Mouse (Mus musculus) spleen, adult 2 months (tissue): Measurements from ENCODE around the gene Ptprm. TPM values are rescaled to one million over a fixed set of nuclear protein-coding genes. Genes with fewer than 3 reads are reported as not detected.

ENCODE experiments used
- DNase-seq, 2 experiments: peaks; one replicate each; pipeline versions ENCODE4 v3.0.0 to v3.0.0-alpha.2; 2012 to 2021; ENCODE audit warnings: low spot score in 2 of 2, low read depth in 1 of 2
- H3K27ac ChIP-seq: fragments of 200-500 bp; 2 replicates; pipeline ENCODE4 v1.5.1; 2012; ENCODE audit warnings: low read length, inconsistent platforms; ENCODE audit not compliant: insufficient read depth
- H3K27me3 ChIP-seq: fragments of 200-500 bp; 2 replicates; pipeline ENCODE4 v1.6.1; 2012; ENCODE audit warnings: mild to moderate bottlenecking, moderate library complexity, low read length, inconsistent platforms; ENCODE audit not compliant: control insufficient read depth, insufficient read depth
- H3K36me3 ChIP-seq: fragments of 200-500 bp; 2 replicates; pipeline ENCODE4 v1.6.1; 2012; ENCODE audit warnings: mild to moderate bottlenecking, low read length, inconsistent platforms; ENCODE audit not compliant: control insufficient read depth, insufficient read depth
- H3K4me1 ChIP-seq: fragments of 200-500 bp; 2 replicates; pipeline ENCODE4 v1.6.1; 2011; ENCODE audit warnings: inconsistent platforms; ENCODE audit not compliant: control insufficient read depth, insufficient read depth, insufficient read length
- H3K4me3 ChIP-seq: fragments of 200-500 bp; 2 replicates; pipeline ENCODE4 v1.5.1; 2011; ENCODE audit warnings: mild to moderate bottlenecking, inconsistent platforms; ENCODE audit not compliant: insufficient read depth, insufficient read length; ENCODE audit errors: extremely low read depth
- CTCF ChIP-seq: fragments of 200-500 bp; IDR thresholded peaks from 2 replicates; pipeline ENCODE4 v1.5.1; 2011; ENCODE audit warnings: mild to moderate bottlenecking, inconsistent platforms; ENCODE audit not compliant: insufficient read depth, insufficient read length, insufficient replicate concordance; ENCODE audit errors: extremely low read depth
- POLR2A ChIP-seq: fragments of 200-500 bp; IDR thresholded peaks from 2 replicates; pipeline ENCODE4 v1.6.1; 2011; ENCODE audit warnings: low read depth, low read length, inconsistent platforms
- WGBS: fragments of 180-500 bp; shearing (Covaris S2); methylation state at CpG from one replicate; pipeline ENCODE4 v1.1.7; 2018; 5-methylcytosine and 5-hydroxymethylcytosine counted together
- polyA plus RNA-seq: library from polyadenylated mRNA; depleted of rRNA; stranded (reverse); fragments of >200 nt; gene quantifications from 2 replicates; pipeline ENCODE4 v1.2.3, GENCODE M21; 2012

The Ptprm gene
- polyA plus RNA-seq, 1 experiment = 5.0 TPM

DNA sequence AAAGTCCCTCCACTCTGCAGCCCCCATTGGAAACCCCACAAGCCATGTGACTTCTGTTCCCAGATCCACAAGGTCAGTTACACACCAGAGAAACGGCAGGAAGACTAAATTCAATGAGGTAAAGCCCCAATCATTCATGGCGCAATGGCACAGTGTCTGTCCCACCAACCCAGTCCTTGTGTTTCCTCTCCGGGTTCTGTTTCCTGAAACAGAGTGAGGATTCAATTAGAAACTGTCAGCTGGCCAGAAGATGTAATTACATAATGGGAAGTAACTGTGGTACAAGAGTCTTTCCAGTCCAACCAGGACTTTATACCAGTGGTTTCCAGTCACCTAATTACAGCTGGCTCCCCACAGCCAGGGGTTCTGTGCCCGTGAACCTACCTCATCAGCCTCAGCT is 24.8 kb downstream of the Ptprm start:
- no peaks in the 10 kb centered on the region for H3K36me3 ChIP-seq
- no peak overlapping the region for H3K27ac ChIP-seq
- no peak overlapping the region for H3K4me3 ChIP-seq
- no peak for DNase-seq
- WGBS = 21% methylated on average over 4 of the region's 4 CpGs
- no peaks in the 10 kb centered on the region for H3K4me1 ChIP-seq
- TF ChIP-seq POLR2A (no peak), CTCF (no peak)
- no peaks in the 10 kb centered on the region for H3K27me3 ChIP-seq

DNA sequence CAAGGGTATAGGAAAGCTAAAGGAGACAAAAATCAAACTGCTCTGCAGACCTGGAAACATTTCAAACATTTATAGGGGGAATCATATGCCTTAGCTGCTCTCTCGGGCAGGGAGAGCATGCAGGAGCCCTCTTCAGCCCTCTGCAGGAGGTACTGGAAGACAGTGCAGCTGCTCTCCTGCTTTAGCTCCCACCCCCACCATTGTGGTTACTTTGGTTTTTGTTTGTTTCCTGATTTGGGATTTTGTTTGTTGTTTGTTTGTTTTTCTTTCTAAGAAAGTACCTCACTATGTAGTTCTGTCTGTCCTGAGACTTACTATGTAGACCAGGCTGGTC is 29.8 kb downstream of the Ptprm start:
- TF ChIP-seq POLR2A (no peak), CTCF (no peak)
- H3K4me1 ChIP-seq = no peaks in the 10 kb centered on the region
- no peak for DNase-seq
- no peaks in the 10 kb centered on the region for H3K27me3 ChIP-seq
- no peak overlapping the region for H3K27ac ChIP-seq
- H3K4me3 ChIP-seq = no peak overlapping the region
- WGBS = 76% methylated on average over 1 of the region's 1 CpGs
- no peaks in the 10 kb centered on the region for H3K36me3 ChIP-seq

DNA sequence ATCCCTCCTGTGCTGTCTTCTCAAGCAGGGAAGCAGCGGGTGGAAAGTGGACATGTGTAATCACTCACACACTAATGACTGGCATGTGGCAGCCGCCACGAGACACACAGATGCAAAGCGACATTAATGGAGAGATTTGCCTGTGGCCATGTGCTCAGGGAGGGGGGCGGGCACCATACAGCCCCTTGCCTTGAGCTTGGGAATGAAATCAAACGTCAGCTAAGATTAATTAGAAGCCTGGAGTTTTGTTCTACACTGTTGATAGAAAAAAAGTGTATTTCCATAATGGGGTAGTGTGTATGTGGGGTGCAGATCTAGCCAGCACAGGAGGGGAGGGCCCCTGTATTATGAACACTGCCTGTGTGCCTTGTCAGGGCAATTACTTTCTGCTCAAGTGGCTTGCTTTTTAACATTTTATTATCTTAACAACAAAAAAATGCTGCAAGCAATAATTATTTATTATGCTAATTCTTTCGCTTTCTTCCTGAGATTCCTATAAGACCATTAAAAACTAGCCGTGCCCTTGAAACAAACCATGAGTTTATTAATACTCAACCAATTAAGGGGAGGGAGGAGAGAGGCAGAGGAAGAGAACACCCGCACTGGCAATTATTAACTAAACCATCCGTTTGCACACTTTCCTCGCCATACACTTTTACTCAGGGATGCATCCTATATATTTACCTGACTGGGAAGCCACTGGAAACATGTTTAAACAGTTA is 30.3 kb downstream of the Ptprm start:
- H3K27ac ChIP-seq = no peak overlapping the region
- DNase-seq = no peak
- no peaks in the 10 kb centered on the region for H3K27me3 ChIP-seq
- TF ChIP-seq POLR2A (no peak), CTCF (no peak)
- no peaks in the 10 kb centered on the region for H3K36me3 ChIP-seq
- 93% methylated on average over 11 of the region's 11 CpGs for WGBS
- H3K4me3 ChIP-seq = no peak overlapping the region
- no peaks in the 10 kb centered on the region for H3K4me1 ChIP-seq

DNA sequence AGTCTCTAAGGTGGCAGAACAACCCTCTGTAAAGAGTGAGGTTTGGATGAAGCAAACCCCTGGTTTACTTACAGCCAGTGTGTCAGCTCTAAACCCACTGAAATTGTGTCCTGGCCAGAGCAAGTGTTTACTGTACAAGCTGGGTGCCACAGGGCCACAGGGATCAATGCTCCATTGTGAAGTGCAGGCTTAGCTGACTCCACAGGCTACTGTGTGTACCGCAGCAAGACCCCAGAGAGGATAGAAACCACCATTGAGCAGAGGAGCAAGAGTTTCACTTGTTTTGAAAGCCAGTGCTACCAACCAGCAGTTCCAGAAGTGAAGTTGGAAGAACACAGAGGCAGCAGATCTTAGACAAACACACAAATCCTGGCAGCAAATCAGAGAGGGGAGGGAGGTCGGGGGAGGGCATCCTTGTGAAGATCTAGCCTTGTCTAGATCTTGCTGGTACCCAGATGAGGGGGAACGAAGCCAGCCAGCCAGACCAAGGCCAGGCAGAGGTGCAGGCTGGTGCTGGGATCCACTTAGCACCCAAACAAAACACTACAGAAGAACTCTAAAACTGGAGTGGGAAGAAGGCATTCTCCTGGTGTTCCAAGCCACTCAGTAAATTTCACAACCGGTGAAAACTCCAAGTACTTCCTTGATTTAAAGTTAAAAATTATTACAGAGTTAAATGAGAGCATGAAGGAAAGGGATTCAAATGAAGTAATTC is 39.6 kb downstream of the Ptprm start:
- no peak overlapping the region for H3K4me3 ChIP-seq
- no peak for DNase-seq
- no peaks in the 10 kb centered on the region for H3K36me3 ChIP-seq
- no peak overlapping the region for H3K27ac ChIP-seq
- WGBS = 79% methylated on average over 4 of the region's 4 CpGs
- H3K4me1 ChIP-seq = no peaks in the 10 kb centered on the region
- TF ChIP-seq CTCF = no peak
- TF ChIP-seq POLR2A = no peak
- no peaks in the 10 kb centered on the region for H3K27me3 ChIP-seq

DNA sequence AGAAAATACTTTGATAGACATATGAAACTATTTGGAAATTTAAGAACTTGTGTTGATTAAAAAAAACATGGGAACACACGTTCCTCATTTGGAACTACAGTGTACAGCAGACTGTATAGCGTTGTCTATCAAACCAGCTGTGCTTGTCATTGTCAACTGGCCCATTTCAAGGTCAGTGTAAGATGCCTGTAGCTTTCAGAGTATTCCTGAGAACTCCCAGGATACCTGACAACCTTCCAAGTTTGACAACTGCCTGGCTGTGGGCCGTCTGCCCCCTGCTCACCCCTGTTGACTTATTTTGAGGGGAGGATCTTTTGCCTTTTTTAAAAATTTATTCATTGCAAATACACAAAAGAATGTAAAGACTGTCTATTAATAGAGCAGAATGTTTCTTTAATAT is 45.8 kb downstream of the Ptprm start:
- no peak for DNase-seq
- Histone ChIP-seq H3K4me1 (no peaks in the 10 kb centered on the region), H3K36me3 (no peaks in the 10 kb centered on the region), H3K27ac (no peak overlapping the region), H3K27me3 (no peaks in the 10 kb centered on the region), H3K4me3 (no peak overlapping the region)
- WGBS = 83% methylated on average over 3 of the region's 3 CpGs
- no peak for TF ChIP-seq CTCF
- TF ChIP-seq POLR2A = no peak

DNA sequence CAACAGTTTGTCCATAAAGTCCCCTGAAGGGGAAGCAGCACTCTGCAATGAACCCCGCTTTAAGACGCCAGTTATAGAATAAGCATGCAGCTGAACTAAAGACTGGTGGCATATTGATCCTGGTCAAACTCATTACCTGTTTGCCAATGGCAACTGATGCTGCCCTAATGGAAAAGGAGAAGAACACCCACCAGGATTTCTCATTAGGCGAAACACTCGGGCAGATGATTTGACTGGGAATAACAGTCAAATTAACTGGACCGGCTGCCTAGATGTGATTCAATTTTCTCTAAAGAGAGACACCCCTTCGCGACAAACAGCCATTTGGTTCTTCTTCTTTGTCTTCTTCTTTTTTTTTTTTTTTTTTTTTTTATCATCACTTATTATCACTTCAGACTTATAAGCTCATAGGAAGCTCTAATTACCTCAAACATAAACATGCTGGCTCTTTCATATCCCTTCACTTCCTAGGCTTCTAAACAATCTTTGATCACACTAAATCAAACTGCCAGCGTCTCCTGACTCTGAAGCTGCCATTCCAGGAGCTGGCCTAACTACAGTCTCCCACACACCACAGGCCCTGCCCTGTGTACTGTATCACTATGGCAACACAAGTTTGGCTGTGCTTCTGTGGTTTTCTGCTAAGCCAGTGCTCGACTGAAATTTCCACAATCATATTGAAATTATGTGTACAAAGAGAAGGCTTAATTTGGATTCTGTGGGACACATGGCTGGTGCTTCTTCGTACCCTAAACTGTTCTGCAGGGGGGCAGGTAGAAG is 48.0 kb downstream of the Ptprm start:
- no peak overlapping the region for H3K27ac ChIP-seq
- WGBS = 79% methylated on average over 10 of the region's 10 CpGs
- DNase-seq = no peak
- no peak for TF ChIP-seq CTCF
- no peak for TF ChIP-seq POLR2A
- no peak overlapping the region for H3K4me3 ChIP-seq
- no peaks in the 10 kb centered on the region for H3K27me3 ChIP-seq
- H3K36me3 ChIP-seq = no peaks in the 10 kb centered on the region
- no peaks in the 10 kb centered on the region for H3K4me1 ChIP-seq

DNA sequence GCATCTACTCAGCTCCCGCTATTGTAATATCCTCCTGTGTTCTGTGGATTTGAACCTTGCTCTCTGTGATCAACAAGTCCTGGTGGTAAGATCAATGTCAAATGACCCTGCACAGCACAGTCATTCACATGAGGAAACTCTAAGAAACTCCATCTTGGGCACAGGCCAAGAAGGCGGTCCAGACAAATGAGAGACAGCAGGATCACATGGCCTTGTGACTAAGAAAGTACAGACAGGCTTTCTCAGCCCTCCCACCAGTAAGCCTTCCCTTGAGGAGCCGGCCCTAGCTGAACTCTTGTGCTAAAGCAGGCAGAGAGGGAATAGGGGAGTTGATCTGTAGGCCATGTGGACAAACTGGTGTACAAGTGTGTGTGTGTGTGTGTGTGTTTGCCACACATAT is 49.4 kb downstream of the Ptprm start:
- no peak overlapping the region for H3K4me3 ChIP-seq
- TF ChIP-seq POLR2A = no peak
- TF ChIP-seq CTCF = no peak
- H3K27me3 ChIP-seq = no peaks in the 10 kb centered on the region
- DNase-seq = no peak
- whole genome bisulfite sequencing = 76% methylated on average over 3 of the region's 3 CpGs
- no peaks in the 10 kb centered on the region for H3K4me1 ChIP-seq
- H3K36me3 ChIP-seq = no peaks in the 10 kb centered on the region
- no peak overlapping the region for H3K27ac ChIP-seq
